Mouse (Mus musculus): ENCODE measurements around the gene Atcay.

- TF ChIP-seq GATA1 (IDR thresholded peaks at IDR 0.05; ENCODE audit: low read length) (no peak), TAL1 (IDR thresholded peaks at IDR 0.05; ENCODE audit: low read length) (no peak)
Measured at GRCm38 (mm10) chr10:81233226-81233585, 2.6 kb upstream of the Atcay start.

All from erythroblast, embryonic 14.5 days (primary cell).